Mouse (Mus musculus): ENCODE data around the gene Gm20479.

DNA sequence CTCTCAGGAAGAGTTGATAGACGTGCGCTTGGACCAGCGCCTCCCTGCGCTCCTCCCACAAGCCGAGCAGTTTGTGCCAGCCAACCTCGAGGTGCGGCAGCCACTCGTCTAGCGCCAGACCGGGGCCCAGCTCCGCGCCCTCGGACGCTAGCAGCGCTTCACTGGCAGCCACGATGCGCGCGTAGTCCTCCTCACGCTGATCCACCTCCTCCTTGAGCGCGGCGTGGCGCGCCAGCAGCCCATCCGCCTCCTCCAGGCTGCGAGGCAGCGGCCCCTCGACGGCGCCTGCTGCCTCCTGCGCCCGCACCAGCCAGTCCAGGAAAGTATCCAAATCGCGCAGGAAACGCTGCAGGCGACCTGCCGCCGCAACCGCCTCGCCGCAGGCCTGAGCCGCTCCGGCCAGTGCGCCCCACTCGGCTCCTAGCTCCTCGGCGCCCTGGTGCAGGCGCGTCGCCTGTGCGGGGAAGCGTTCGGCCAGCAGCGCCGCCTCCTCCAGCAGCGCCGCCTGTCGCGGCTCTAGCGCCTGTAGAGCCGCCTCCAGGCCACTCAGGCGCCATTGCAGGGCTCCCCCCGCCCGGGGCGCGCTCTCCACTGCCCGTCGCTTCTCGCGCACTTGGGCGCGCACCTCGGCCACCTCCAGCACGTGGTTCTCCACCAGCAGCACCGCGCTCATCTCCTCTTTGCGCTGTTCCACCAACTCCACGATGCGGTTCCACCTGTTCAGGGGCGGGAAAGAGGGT lies 47.2 kb upstream of the Gm20479 start:
- TF ChIP-seq CTCF (IDR thresholded peaks at IDR 0.05; ENCODE audit: low read depth), result no peak
- no peak for TF ChIP-seq EP300 (IDR thresholded peaks at IDR 0.05; ENCODE audit: low read depth)
